30 mouse cellular contexts compared by ENCODE assay signal in the genomic region with DNA sequence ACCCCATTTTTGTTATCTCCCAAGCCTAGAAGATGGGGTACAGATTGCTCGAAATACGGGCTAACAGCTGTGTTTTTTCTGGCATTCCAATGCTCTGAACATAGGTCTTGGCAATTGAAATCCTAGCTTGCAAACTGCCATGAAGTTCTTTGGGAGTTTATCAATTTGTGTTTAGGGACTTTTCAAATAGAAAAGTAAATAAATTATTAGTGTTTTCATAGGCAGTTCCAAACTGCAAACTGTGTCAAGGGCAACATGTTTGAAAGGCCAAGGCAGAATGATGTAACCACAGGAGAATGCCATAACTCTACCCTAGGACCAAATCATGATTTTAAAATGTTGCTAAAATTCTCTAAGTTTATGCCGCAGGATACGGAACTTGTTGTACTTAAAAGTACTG. TPM values are rescaled to one million over a fixed set of nuclear protein-coding genes. Genes with fewer than 3 reads are reported as not detected.
DNase-seq lines count a peak whose midpoint lies in the region; ATAC-seq and TF ChIP-seq lines count a peak whose summit lies in the region.
"Had no signal": no experiment of that assay in that cellular context is flagged by ENCODE, and none has a peak within 500 bp of the region (broad histone marks: within the 10 kb centered on the region; RNA-seq: fewer than 3 reads in every experiment).

No protein-coding gene starts in this region.

- H3K4me1 ChIP-seq in kidney, adult 2 months (ENCODE audit: control insufficient read depth, insufficient read depth, low read length): no peaks in the 10 kb centered on the region
- H3K4me1 ChIP-seq in lung, embryonic 16.5 days (replicated peaks; ENCODE audit: control insufficient read depth, insufficient read depth, low read length): peaks cover 3% of the 10 kb centered on the region
- no peaks in the 10 kb centered on the region for H3K4me1 ChIP-seq in small intestine, adult 2 months (ENCODE audit: control insufficient read depth, insufficient read depth, insufficient read length, low read length)
- H3K4me1 ChIP-seq in forebrain, embryonic 13.5 days: peaks cover 10% of the 10 kb centered on the region; the same call in 1 of the 2 replicates
- H3K4me1 ChIP-seq: heart, embryonic 12.5 days; liver, embryonic 15.5 days had no signal

- peak; percentile 29 for DNase-seq in kidney, adult 2 months
- no peak for DNase-seq in kidney, postnatal 4 days
- no peak for DNase-seq in lung, postnatal 14 days
- peak; percentile 40 to 41 for DNase-seq in adrenal gland, postnatal 36 days
- DNase-seq: cerebellum, adult 11 months; cerebellum, postnatal 10 days; gastrocnemius, postnatal 14 days; heart, adult 11 months; heart, postnatal 14 days; lung, postnatal 10 days; spleen, adult 18-20 months; thymus, postnatal 14 days had no signal

- H3K4me2 ChIP-seq in lung, embryonic 16.5 days (ENCODE audit: low read depth, low read length): no peak overlapping the region
- no peak overlapping the region for H3K4me2 ChIP-seq in forebrain, embryonic 13.5 days
- H3K4me2 ChIP-seq: heart, embryonic 12.5 days; hindbrain, embryonic 12.5 days; limb, embryonic 15.5 days; liver, embryonic 15.5 days; midbrain, embryonic 13.5 days had no signal

- no peaks in the 10 kb centered on the region for H3K36me3 ChIP-seq in kidney, adult 2 months (ENCODE audit: control insufficient read depth, insufficient read depth, low read length)
- H3K36me3 ChIP-seq in lung, embryonic 16.5 days (ENCODE audit: control insufficient read depth, insufficient read depth, low read length): no peaks in the 10 kb centered on the region
- no peaks in the 10 kb centered on the region for H3K36me3 ChIP-seq in small intestine, adult 2 months (ENCODE audit: control insufficient read depth, insufficient read depth, low read length)
- no peaks in the 10 kb centered on the region for H3K36me3 ChIP-seq in forebrain, embryonic 13.5 days (ENCODE audit: poor library complexity, severe bottlenecking)
- H3K36me3 ChIP-seq: embryonic facial prominence, embryonic 10.5 days; heart, embryonic 12.5 days; hindbrain, embryonic 12.5 days; limb, embryonic 15.5 days; liver, embryonic 15.5 days; midbrain, embryonic 13.5 days had no signal

- no peak for TF ChIP-seq CTCF in kidney, adult 2 months (conservative IDR thresholded peaks at IDR 0.05; ENCODE audit: insufficient read depth, insufficient read length, low read depth, low read length)
- no peak for TF ChIP-seq CTCF in small intestine, adult 2 months (IDR thresholded peaks at IDR 0.05; ENCODE audit: extremely low read depth, insufficient read length, insufficient replicate concordance, low read depth, low read length)

- no peak for ATAC-seq in lung, embryonic 16.5 days (ENCODE audit: low read depth)
- no peak for ATAC-seq in forebrain, embryonic 13.5 days
- ATAC-seq: activated CD4-positive, CD25-positive, alpha-beta regulatory T cell, adult 4 months; forebrain, embryonic 16.5 days; intestine, postnatal 0 days; midbrain, embryonic 13.5 days had no signal

- H3K27me3 ChIP-seq in kidney, adult 2 months (replicated peaks; ENCODE audit: control insufficient read depth, insufficient read depth, low read length): no peaks in the 10 kb centered on the region
- H3K27me3 ChIP-seq in lung, embryonic 16.5 days (ENCODE audit: control insufficient read depth, insufficient read depth, low read depth, low read length): no peaks in the 10 kb centered on the region
- no peaks in the 10 kb centered on the region for H3K27me3 ChIP-seq in small intestine, adult 2 months (ENCODE audit: control insufficient read depth, insufficient read depth, low read length)
- no peaks in the 10 kb centered on the region for H3K27me3 ChIP-seq in forebrain, embryonic 13.5 days
- H3K27me3 ChIP-seq: heart, embryonic 12.5 days; hindbrain, embryonic 12.5 days; limb, embryonic 15.5 days; liver, embryonic 15.5 days; midbrain, embryonic 13.5 days had no signal

- no peak for TF ChIP-seq POLR2A in kidney, adult 2 months (IDR thresholded peaks at IDR 0.05; ENCODE audit: low read depth, low read length)
- TF ChIP-seq POLR2A in small intestine, adult 2 months (IDR thresholded peaks at IDR 0.05; ENCODE audit: low read depth, low read length): no peak

- no peaks in the 10 kb centered on the region for H3K9me3 ChIP-seq in lung, embryonic 16.5 days (ENCODE audit: control insufficient read depth, low read length)
- H3K9me3 ChIP-seq in forebrain, embryonic 13.5 days (replicated peaks): no peaks in the 10 kb centered on the region
- H3K9me3 ChIP-seq: embryonic facial prominence, embryonic 10.5 days; heart, embryonic 12.5 days; hindbrain, embryonic 12.5 days; limb, embryonic 15.5 days; liver, embryonic 15.5 days; midbrain, embryonic 13.5 days had no signal

- H3K9ac ChIP-seq in lung, embryonic 16.5 days (ENCODE audit: low read length): no peak overlapping the region
- no peak overlapping the region for H3K9ac ChIP-seq in forebrain, embryonic 13.5 days
- H3K9ac ChIP-seq: heart, embryonic 12.5 days; hindbrain, embryonic 12.5 days; limb, embryonic 15.5 days; liver, embryonic 15.5 days; midbrain, embryonic 13.5 days had no signal

- no peak overlapping the region for H3K4me3 ChIP-seq in kidney, adult 2 months (ENCODE audit: insufficient read depth, low read depth, low read length)
- H3K4me3 ChIP-seq in lung, embryonic 16.5 days (ENCODE audit: low read length): no peak overlapping the region
- H3K4me3 ChIP-seq in small intestine, adult 2 months (ENCODE audit: low read depth, low read length): no peak overlapping the region
- H3K4me3 ChIP-seq in forebrain, embryonic 13.5 days: no peak overlapping the region
- H3K4me3 ChIP-seq: embryonic facial prominence, embryonic 10.5 days; heart, embryonic 12.5 days; hindbrain, embryonic 12.5 days; limb, embryonic 15.5 days; liver, embryonic 15.5 days; midbrain, embryonic 13.5 days had no signal

- no peak overlapping the region for H3K27ac ChIP-seq in kidney, adult 2 months (ENCODE audit: insufficient read depth, low read depth, low read length)
- peak overlapping the region; percentile 10; the same call in 1 of the 2 replicates for H3K27ac ChIP-seq in lung, embryonic 16.5 days (ENCODE audit: low read length)
- 0 out of 2 replicates have a peak overlapping the region, but pooled peaks have one; percentile 10 for H3K27ac ChIP-seq in small intestine, adult 2 months (ENCODE audit: insufficient read depth, low read depth, low read length)
- no peak overlapping the region for H3K27ac ChIP-seq in forebrain, embryonic 13.5 days
- H3K27ac ChIP-seq: embryonic facial prominence, embryonic 10.5 days; hindbrain, embryonic 12.5 days; limb, embryonic 15.5 days; liver, embryonic 15.5 days; midbrain, embryonic 13.5 days had no signal

- WGBS in kidney, adult 2 months: 75% methylated on average over 4 of the region's 4 CpGs
- 65% methylated on average over 4 of the region's 4 CpGs for WGBS in lung, embryonic 16.5 days
- 77% methylated on average over 4 of the region's 4 CpGs for WGBS in small intestine, adult 2 months
- WGBS in forebrain, embryonic 13.5 days: 90% methylated on average over 4 of the region's 4 CpGs

RNA-seq across cellular contexts. Expression of a gene that starts 6.4 kb away (rescaled TPM):
- 0.34 and 0.37 TPM in 2 replicates for polyA plus RNA-seq in kidney, adult 2 months (2012; rRNA removed)
- 0.83 and 1.3 TPM in 2 replicates for polyA plus RNA-seq in lung, embryonic 16.5 days (2015; fragmentation: Nextera tagmentation; extraction: Ambion mirVana)
- total RNA-seq in adrenal gland, postnatal 36 days (2021): under 1 TPM; 0.33 to 0.56 TPM
- not detected in 2 replicates for polyA plus RNA-seq in small intestine, adult 2 months (2012; rRNA removed)
- polyA plus RNA-seq in forebrain, embryonic 13.5 days (2015; fragmentation: Nextera tagmentation; extraction: Ambion mirVana): 0.45 and 0.47 TPM in 2 replicates
- total RNA-seq: megakaryocyte, adult 5-6 weeks; MEL had no signal
- polyA plus RNA-seq: C2C12; liver, embryonic 15.5 days had no signal

RNA-seq across cellular contexts. Expression of a gene that starts 7.8 kb away (rescaled TPM):
- polyA plus RNA-seq in kidney, adult 2 months (2012; rRNA removed): 0.17 and 0.58 TPM in 2 replicates
- polyA plus RNA-seq in lung, embryonic 16.5 days (2015; fragmentation: Nextera tagmentation; extraction: Ambion mirVana): not detected in 2 replicates
- not detected for total RNA-seq in adrenal gland, postnatal 36 days (2021)
- not detected in 2 replicates for polyA plus RNA-seq in small intestine, adult 2 months (2012; rRNA removed)
- not detected in 2 replicates for polyA plus RNA-seq in forebrain, embryonic 13.5 days (2015; fragmentation: Nextera tagmentation; extraction: Ambion mirVana)
- total RNA-seq: gastrocnemius, postnatal 14 days; left cerebral cortex, postnatal 14 days; megakaryocyte, adult 5-6 weeks had no signal
- polyA plus RNA-seq: activated CD4-positive, CD25-positive, alpha-beta regulatory T cell, adult 4 months; cortical plate, adult 2 months; embryonic facial prominence, embryonic 10.5 days; forebrain, embryonic 16.5 days; heart, embryonic 12.5 days; hindbrain, embryonic 12.5 days; intestine, postnatal 0 days; limb, embryonic 15.5 days; midbrain, embryonic 13.5 days; neural tube, embryonic 11.5 days had no signal

Comparison
In these comparisons a context has a peak if more than half of its experiments do, and no peak if none do; other contexts are left out.
1. DNase-seq: peak in kidney, adult 2 months (single experiment) and adrenal gland, postnatal 36 days (2 of 2); none in kidney, postnatal 4 days (0 of 2) and lung, postnatal 14 days (single experiment).
2. H3K27ac ChIP-seq: peak in lung, embryonic 16.5 days (single experiment) and small intestine, adult 2 months (single experiment); none in kidney, adult 2 months (single experiment) and forebrain, embryonic 13.5 days (single experiment).